Mouse (Mus musculus) T-helper 17 cell (primary cell): ENCODE results near the gene Siae.

Experiments used
- in situ Hi-C, 2 experiments: fragments of 300-600 bp; cut with MboI, MseI; formaldehyde crosslinking; loops; 1 replicate in 1 of 2; 2 replicates in 1 of 2; pipeline ENCODE4 v1.15.1; 2025; ENCODE audit warnings: high pct_unique_total_duplicates in 2 of 2

The Siae gene

DNA sequence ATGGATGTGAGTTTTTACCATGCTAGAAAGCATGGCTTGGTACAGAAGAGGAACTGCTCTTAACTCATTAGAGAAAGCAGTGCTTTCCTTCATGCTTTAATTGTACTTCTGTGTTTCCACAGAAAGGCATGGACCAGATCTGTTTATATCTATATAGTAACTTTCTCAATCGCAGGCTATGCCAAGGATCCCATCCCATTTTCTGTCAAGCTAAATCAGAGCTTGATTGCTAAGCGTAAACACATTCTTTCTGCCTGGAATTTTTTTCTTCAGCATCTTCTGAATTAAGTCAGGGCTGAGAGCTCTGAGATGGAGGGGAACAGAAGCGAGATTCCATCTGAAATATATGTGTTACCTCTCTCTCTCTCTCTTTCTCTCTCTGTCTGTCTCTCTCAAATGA lies 68.5 kb downstream of the Siae start:
- in situ Hi-C loops = loop anchor here in 1 of 2 experiments (5.0 kb wide), 2 partner anchors 162 to 197 kb away; no protein-coding TSS in a partner anchor

DNA sequence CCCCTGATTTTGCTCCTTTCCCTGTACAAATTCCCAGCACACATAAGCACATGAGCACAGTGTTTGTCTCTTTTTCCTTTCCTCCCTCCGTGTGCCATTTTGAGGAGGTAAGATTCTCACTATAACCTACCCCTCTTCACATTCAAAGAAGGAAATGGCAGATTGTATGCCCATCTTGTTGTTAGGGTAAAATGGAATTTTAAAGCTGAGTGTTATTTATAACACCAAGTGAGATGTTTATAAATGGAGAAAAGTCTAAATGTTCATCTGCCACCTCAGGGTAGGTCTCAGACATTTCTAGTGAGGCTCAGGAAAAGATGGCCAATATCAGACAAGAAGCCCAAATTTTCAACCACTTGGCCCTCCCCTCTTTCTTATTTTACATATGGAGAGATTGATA lies 69.0 kb downstream of the Siae start:
- in situ Hi-C loops = loop anchor here in 1 of 2 experiments (5.0 kb wide), 2 partner anchors 162 to 197 kb away; no protein-coding TSS in a partner anchor

DNA sequence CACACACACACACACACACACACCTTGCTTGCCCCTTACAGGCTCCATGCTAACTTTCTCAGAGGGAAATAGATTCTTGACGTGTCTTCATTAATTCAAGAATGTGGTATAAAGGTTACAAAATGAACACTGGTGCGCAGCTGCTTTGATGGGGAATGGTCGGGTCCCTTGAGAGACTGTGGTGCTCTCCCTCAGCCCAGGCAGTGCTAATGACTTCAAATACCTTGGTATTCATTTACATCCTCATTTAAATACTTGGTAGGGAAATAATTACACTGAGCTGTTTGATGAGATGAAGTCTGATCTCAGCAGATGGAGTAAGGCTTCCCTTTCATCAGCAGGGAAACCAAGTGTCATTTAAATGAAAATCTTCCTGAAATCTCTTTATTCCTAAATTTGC lies 69.6 kb downstream of the Siae start:
- in situ Hi-C loops = no loop called here

DNA sequence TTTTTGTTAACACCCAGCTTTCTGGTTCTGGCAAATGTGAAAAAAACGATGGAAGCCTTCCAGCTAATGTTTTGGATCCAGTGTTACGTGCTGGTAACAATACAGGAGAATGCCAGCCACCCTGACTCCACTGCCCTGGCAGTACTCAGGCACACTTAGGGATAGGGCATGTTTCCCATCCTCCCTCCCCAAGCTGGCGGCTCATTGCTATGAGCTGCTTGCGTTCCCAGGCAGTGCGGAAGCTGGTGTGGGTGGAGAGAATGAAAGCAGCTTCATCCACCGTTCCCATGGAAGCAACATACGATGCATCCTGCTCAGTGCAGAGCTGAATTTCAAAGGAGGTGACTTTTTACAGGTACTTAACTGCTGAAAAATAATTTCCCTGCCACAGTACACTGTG lies 70.1 kb downstream of the Siae start:
- in situ Hi-C loops = no loop called here

DNA sequence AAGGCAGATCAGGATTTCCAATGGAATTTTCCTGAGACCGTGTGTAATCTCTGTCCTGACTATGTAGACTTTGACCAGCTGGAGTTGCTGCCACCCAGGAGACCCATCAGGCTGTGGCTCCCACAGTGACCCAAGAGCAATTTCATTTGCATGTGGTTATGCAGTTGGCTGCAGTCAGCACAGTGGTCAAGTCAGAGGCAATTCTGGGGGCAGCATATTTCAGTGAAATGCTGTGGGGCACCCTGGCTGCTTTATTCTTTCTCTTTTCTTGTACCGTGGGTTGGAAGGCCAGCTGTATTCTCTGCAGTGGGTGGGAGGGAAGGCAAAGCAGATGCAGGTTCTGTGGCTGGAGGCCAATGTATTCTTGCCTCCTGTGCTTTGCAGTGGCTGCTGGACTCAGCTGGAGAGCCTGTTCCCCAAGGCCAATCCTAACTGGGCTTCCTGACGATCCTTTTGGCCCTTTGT lies 70.6 kb downstream of the Siae start:
- in situ Hi-C loops = no loop called here

DNA sequence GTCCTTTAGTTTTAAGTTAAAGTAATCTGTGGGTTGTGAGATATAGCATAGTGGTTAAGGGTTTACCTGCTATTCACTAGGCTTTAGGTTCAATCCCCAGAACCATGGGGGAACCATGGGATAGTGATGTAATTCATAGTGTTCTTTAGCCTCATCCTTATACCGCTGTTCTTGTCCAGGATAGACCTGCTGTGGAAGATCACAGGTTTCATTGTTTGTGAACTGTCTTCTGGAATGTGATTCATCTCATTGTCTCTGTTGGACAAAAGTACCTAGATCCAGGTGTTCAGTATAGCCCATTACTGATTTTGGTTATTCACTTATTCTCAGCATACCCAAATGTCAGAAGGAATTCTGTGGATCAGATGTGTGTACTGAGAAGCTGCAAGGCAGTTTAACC lies 71.8 kb downstream of the Siae start:
- in situ Hi-C loops = no loop called here

DNA sequence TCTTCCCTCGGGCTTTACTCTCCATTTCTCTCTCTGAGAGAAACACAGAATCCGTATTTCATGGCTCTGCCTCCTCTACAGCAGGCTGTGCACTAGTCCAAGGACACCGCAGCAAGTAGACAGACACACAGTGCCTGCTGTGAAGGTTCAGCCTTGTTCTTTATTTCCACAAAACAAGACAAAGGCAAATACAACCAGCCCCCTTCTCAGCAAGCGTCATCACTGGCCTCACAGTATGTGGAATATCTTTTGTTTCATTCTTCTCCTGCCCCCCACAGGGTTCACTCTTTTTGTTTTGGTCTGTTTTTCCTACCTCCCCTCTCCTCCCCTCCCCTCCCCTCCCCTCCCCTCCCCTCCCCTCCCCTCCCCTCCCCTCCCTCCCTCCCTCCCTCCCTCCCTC lies 73.1 kb downstream of the Siae start:
- in situ Hi-C loops = no loop called here

DNA sequence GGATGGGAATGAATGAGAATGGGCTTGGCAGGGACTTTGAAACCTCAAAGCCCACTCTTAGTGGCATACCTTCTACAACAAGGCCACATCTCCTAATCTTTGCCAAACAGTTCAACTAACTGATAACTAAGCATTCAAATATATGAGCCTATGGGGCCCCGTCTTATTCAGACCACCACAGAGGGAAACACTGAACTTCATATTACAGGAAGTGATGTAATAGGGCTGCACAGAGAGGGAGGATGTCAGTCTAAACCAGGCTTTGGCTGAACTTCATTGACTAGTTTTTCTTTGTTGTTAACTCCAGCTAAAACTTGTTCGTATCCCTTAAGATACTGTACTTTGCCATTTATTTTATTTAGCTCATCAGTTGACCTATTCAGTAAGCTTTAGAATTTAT lies 74.4 kb downstream of the Siae start:
- in situ Hi-C loops = no loop called here

DNA sequence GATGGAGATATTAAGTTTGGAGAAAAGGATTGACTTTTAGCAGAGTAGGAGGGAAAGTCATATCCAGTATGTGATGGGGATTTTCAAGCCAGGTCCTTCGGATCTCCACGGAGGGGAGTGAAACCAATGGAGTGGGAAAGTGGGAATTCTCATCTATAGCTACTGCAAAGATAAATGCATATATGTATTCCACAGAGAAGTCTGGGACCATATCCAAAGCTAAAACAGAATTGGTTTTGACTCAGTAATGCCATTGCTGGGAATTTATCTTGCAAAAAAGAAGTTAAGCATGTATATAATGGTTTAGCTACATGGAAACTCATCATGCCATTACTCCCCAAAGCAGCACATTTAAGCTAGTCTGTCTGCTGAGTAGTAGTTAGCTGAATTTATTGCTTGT lies 76.8 kb downstream of the Siae start:
- in situ Hi-C loops = no loop called here

DNA sequence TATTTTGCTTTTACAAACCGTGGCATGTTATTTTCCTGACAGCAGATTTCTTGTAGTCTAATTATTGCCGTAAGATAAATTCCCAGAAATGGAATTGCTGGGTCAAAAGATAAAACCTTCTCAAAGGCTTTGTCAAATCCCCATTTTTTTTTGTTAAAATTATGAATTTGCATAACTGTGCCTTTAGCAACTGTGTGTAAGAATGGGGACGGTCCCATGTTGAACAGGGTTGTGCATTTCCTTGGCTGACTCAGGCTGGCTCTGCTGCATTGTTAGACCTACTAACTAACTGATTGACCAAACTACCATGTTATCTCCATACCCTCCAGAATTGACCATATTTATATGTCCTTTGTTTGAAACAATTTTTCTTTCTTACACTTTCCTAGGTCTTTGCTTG lies 78.8 kb downstream of the Siae start:
- in situ Hi-C loops = no loop called here

DNA sequence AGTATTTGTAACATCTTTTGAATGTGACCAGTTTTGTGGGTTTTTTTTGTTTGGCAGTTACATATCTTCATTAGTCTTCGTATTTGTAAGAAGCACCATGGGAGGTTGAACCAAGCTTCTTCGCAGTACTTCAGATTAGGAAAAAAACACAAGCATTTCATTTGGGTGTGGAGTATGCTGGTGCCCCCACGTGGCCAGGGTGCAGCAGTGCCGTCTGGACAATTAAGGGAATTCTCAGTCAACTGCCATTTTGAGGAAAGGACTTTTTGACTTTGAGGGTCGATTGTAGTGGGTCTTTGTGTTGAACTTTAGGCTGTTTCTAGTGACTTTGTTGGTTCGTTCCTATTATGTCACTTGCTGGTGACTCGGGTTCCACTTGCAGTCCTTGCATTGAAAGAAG lies 80.8 kb downstream of the Siae start:
- in situ Hi-C loops = no loop called here

DNA sequence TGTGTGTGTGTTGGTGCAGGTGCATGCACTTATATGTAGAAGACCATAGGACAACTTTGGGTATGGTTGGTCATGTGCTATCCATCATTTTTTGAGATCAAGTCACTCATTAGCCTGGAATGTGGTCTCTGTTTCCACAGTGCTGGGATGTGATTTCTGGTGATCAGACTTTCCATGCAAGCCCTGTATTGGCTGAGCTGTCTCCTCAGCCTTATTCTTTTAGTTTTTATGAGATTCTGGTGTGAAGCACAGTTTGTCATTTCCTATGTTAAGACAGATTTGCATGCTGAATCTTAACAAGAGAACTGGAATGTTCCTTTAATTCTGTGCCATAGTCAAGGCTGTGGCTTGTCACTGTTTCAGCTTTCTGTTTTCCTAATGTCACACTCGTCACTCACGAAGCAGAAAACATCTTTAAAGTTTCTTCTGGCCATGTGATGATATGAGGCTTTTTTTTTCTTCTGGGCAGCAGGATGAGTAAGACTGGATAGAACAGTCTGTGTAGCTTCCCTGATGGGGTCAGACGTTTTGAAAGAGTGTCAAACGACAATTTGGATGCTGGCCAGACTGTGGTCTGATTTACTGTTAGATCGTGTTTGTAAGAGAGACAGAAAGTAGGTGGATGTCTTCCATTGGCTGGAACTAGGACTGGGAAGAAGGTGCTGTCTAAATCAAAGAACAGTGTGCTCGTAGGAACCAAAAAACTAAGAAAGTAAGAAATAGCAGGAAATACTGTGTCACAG lies 81.5 kb downstream of the Siae start:
- in situ Hi-C loops = no loop called here

DNA sequence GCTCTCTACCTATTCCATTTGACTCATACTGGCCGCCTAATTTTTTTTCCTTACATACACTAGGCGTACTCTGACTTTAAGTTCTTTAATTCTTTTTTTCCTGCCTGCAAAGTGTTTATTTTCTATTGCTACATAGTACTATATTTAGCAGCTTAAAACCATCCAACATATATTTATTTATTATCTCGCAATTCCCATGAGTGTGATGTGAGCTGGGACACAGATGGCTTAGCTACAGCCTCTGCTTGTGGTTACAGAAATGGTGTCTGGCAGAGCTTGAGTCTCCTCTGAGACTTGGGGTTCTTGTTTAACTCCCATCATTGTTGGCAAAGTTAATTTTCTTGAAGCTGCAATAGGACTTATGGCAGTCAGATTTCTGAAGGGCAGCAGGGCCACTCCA lies 83.2 kb downstream of the Siae start:
- in situ Hi-C loops = no loop called here

DNA sequence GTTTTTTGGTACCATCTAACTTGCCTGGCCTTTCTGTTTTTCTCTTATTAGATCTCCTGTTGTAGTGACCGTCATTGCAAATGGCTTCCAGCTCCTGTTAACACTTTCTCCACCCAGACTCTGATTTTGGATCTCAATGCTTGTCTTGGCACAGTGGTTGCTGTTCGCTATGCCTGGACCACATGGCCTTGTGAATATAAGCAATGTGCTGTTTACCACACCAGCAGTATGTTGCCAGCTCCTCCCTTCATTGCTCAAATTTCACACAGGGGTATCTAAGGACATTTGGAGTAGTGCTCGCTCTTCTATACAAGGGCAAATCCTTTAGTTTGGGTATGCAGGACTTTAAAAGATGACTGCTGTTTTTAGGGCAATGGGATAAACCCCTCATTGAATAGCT lies 90.7 kb downstream of the Siae start:
- in situ Hi-C loops = no loop called here

DNA sequence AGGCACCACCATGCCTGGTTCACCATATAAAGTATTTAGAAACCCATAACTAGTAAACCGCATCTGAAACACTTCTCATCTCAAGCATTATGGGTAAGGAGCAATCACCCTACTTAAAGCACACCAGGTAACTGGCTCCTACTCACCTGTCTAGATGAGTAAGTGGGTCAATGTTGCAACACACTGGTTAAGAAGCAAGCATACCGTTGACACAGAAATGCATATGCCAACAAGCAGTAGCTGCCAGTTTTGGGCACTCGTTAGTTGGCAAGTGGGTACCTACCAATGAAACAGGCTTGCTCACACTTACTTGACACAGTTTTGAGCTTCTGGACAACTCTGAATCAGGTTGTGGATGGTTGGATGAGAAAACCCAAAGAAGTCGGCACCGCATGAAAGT lies 95.1 kb downstream of the Siae start:
- in situ Hi-C loops = no loop called here

DNA sequence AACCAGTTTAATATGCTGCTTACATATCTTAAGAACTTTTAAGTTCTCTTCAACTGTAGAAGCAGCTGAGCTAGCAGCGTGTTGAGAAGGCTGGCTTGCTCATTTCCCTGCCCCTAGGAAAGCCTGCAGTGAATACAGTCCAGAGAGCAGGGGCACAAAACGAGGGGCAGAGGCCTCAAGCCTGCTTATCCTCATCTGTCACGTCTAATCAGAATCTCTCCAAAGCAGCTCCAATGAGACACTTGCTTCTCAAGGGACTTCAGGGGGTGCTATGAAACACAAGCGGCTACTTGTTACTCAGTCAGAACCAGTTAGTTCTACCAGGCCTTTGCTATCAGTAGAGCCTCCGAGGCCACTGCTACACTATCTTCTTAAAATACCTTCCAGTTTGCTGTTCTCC lies 98.3 kb downstream of the Siae start:
- in situ Hi-C loops = no loop called here

DNA sequence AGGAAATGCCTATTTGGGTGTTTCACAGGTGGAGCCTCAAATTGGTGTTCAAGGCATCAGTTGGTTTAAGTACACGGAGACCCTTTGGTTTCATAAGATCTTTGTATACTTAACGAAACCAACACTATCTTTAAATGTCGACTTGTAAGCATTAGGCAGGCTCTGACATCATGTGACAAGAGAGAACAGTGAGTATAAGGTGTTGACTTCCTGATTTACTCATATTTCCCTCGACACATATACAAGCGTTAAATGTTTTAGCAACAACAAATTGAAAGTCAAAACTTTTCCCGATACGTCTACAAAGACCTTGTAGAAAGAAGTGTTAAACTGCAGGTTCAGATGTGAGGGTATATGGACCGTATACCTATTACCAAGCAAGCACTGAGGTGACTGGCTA lies 100.5 kb downstream of the Siae start:
- in situ Hi-C loops = no loop called here

DNA sequence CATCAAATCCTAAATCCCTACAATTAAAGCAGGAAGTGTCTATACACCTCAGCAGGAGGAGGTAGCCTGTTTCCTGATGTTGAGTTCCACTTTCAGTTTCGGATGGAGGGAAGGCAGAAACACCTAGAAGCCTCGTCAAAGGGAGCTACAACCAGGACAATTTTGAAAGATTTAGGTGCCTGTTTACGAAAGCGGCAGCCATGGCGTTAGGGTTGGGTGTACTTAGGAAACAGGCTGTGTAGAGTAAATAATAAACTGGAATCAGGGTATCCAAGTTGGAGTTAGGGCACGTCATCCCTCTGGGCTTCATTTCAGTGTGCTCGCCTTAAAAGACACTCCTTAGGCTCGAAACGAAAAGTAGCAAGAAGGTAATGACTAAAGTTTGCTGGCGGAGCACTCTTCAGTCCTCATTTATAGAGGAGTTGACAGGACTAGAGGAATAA lies 101.0 kb downstream of the Siae start:
- in situ Hi-C loops = no loop called here

DNA sequence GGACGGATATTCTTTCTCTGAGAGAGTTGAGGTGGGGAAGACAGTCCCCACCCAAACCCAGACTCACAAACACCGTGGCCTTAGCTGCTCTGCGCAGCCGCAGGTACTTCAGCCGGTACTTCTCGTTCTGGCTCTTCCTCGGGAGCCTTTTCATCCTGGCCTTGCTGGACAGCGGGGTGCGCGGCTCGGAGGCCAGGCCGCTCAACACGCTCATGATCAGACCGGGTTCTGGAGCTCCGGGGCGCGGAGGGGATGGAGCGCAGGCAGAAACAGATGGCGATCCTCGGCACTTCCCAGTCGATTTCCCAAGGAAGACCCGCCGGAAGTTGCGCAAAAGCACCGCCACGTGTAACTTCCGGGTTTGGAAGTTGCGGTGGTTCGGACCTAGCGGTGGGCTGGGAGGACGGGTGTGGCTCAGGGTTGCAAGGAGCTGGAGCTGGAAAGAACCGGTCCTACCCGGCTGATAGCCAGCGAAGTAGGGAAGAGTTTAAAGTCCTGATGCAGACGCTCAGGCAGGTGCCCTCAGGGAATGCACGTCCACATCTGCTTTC lies 101.5 kb downstream of the Siae start, which contains the start of gene Tbrg1:
Gene Tbrg1, minus strand, starts transcription at position 382 of the 551 bp plus-strand sequence.
- in situ Hi-C loops = no loop called here

DNA sequence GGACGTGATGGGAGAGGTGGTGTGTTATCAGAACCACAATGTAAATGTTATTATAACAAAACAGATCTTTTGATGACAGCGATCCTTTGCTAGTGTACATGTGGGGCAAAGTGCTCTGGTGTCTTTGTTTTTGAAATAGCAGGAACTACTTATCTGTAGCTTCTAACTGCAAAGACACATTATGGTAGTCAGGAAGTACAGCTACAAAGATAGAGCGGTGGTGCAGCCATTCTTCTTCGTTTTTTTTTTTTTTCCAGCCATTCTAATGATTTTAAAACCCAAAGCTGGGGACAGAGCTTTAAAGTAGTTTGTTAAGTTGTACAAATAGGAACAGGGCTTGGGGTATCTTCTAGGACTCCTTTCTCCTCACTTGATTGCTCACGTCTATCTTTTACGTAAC lies 103.9 kb downstream of the Siae start:
- in situ Hi-C loops = no loop called here

DNA sequence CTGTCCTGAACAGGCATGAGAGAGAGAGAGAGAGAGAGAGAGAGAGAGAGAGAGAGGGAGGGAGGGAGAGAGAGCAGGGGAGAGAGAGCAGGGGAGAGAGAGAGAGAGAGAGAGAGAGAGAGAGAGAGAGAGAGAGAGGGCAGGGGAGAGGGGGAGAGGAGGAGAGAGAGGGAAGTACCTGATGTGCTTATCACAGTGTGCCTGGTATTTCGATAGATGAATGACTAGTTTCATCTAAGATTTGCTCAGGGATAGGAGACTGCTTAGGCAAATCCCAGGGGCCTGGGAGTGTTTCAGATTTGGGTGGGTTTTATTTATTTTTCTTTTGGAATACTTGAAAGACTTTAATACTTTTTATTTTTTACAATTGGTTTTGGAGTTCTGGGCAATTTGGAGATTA lies 107.7 kb downstream of the Siae start:
- in situ Hi-C loops = no loop called here

DNA sequence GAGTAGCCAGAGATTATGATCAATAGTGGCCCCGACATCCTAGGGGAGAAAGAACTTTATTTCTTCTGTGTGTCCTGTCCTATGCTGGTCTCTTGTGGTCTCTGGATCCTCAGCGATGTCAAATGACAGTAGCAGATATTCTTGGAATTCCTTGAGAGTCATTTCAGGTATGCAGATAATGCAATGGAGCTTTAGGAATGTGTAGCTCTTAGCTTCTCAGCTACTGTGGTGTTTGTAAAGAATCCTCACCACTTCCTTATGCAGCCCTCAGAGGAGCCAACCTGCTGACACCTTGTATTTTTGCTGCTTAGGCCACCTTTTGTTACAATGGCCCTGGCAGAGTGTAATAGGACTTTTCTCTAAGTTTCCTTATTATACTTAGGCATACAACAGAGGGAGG lies 109.1 kb downstream of the Siae start:
- in situ Hi-C loops = no loop called here

DNA sequence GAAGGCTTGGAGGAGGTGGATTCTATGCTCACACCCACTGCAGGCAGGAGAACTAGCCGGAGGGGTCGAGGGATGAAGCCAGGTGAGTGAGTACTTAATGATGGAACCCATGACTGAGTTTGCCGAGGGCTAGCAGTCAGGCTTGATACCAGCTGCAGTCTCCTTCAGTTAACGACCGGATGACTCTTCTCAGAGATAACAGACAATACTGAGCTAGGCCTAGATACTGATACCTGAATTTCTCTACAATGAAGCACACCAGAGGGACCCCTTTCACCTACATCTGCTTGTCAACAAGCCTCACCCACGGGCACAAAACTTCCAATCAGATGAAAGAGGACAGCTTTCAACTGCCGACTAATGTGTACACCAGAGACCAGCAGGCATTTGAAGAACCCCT lies 110.5 kb downstream of the Siae start:
- in situ Hi-C loops = no loop called here
